Mouse (Mus musculus) embryo, embryonic 11.5 days (tissue): ENCODE measurements around the gene Rps24.
"Not testable (repeated sequence)": the region's sequence is repeated elsewhere in the genome, so short reads cannot be mapped to it uniquely, and the experiment has no call there.

Experiments
- DNase-seq: peaks from one replicate; pipeline ENCODE4 v3.0.0-alpha.2; 2012; ENCODE audit warnings: low read depth, low spot score

Rps24 gene

GRCm38 (mm10) chr14:24486773-24487227 lies at the start of gene Rps24, which contains the start of gene Polr3a:
Rps24 (plus strand) TSS chr14:24487125.
Polr3a (minus strand) TSS chr14:24487058.
- DNase-seq: peak; percentile 85

GRCm38 (mm10) chr14:24443529-24443928 lies 43.4 kb upstream of the Rps24 start:
- DNase-seq: not testable (repeated sequence)

GRCm38 (mm10) chr14:24458191-24458590 lies 28.7 kb upstream of the Rps24 start:
- DNase-seq: no peak

GRCm38 (mm10) chr14:24468806-24469205 lies 18.1 kb upstream of the Rps24 start:
- no peak for DNase-seq

- DNase-seq: no peak
Measured at GRCm38 (mm10) chr14:24486241-24486767, 621 bp upstream of the Rps24 start.

- DNase-seq: not testable (repeated sequence)
Measured at GRCm38 (mm10) chr14:24489772-24490171, 2.8 kb downstream of the Rps24 start.

- peak; percentile 93 for DNase-seq
Measured at GRCm38 (mm10) chr14:24490468-24491265, 3.7 kb downstream of the Rps24 start.

- DNase-seq: no peak
Measured at GRCm38 (mm10) chr14:24491266-24491981, 4.5 kb downstream of the Rps24 start.

- DNase-seq: no peak
Measured at GRCm38 (mm10) chr14:24493256-24493655, 6.3 kb downstream of the Rps24 start.

GRCm38 (mm10) chr14:24496507-24496906 lies 9.6 kb downstream of the Rps24 start:
- DNase-seq: no peak

- DNase-seq: no peak
Measured at GRCm38 (mm10) chr14:24497443-24497842, 10.5 kb downstream of the Rps24 start.

GRCm38 (mm10) chr14:24498561-24499255 lies 11.8 kb downstream of the Rps24 start:
- no peak for DNase-seq

GRCm38 (mm10) chr14:24499478-24499877 lies 12.6 kb downstream of the Rps24 start:
- DNase-seq: no peak

- DNase-seq: peak; percentile 86
Measured at GRCm38 (mm10) chr14:24500091-24500844, 13.3 kb downstream of the Rps24 start.

- DNase-seq: no peak
Measured at GRCm38 (mm10) chr14:24500845-24501186, 13.9 kb downstream of the Rps24 start.

- DNase-seq: no peak
Measured at GRCm38 (mm10) chr14:24501256-24501655, 14.3 kb downstream of the Rps24 start.

GRCm38 (mm10) chr14:24507452-24508069 lies 20.6 kb downstream of the Rps24 start:
- no peak for DNase-seq

- no peak for DNase-seq
Measured at GRCm38 (mm10) chr14:24508070-24508773, 21.3 kb downstream of the Rps24 start.

GRCm38 (mm10) chr14:24509557-24509956 lies 22.6 kb downstream of the Rps24 start:
- no peak for DNase-seq

- DNase-seq: no peak
Measured at GRCm38 (mm10) chr14:24510218-24510617, 23.3 kb downstream of the Rps24 start.
